Comparison of ENCODE assay signal across 30 mouse cellular contexts in genomic region chr11:102994952-102995351, GRCm38 (mm10). TPM values are rescaled to one million over a fixed set of nuclear protein-coding genes. Genes with fewer than 3 reads are reported as not detected.
A peak's percentile ranks its signal among the peaks of the same experiment; 100 is the strongest.
DNase-seq lines count a peak whose midpoint lies in the region; ATAC-seq and TF ChIP-seq lines count a peak whose summit lies in the region.
"Had no signal": no experiment of that assay in that cellular context is flagged by ENCODE, and none has a peak within 500 bp of the region (broad histone marks: within the 10 kb centered on the region; RNA-seq: fewer than 3 reads in every experiment).

No protein-coding gene starts in this region.

- no peak overlapping the region; the same call in 1 of the 2 replicates for H3K9ac ChIP-seq in forebrain, embryonic 13.5 days
- no peak overlapping the region for H3K9ac ChIP-seq in hindbrain, embryonic 12.5 days
- H3K9ac ChIP-seq in liver, embryonic 11.5 days (ENCODE audit: low read depth, low read length): no peak overlapping the region
- H3K9ac ChIP-seq: embryonic facial prominence, embryonic 13.5 days; forebrain, embryonic 15.5 days; hindbrain, embryonic 15.5 days had no signal

- 90% methylated on average over 18 of the region's 18 CpGs for WGBS in forebrain, embryonic 10.5 days
- 88% methylated on average over 18 of the region's 18 CpGs for WGBS in forebrain, embryonic 13.5 days
- WGBS in hindbrain, embryonic 12.5 days: 86% methylated on average over 18 of the region's 18 CpGs
- WGBS in hindbrain, embryonic 10.5 days: 86% methylated on average over 18 of the region's 18 CpGs
- WGBS in liver, embryonic 11.5 days: 94% methylated on average over 18 of the region's 18 CpGs

- H3K4me1 ChIP-seq in forebrain, embryonic 10.5 days: peaks cover 53% of the 10 kb centered on the region
- peaks cover 35% of the 10 kb centered on the region for H3K4me1 ChIP-seq in forebrain, embryonic 13.5 days
- H3K4me1 ChIP-seq in hindbrain, embryonic 12.5 days: peaks cover 57% of the 10 kb centered on the region
- peaks cover 63% of the 10 kb centered on the region for H3K4me1 ChIP-seq in hindbrain, embryonic 10.5 days (replicated peaks)
- peaks cover 73% of the 10 kb centered on the region for H3K4me1 ChIP-seq in E14TG2a.4 (replicated peaks; ENCODE audit: low read depth, low read length)
- H3K4me1 ChIP-seq in liver, embryonic 11.5 days (replicated peaks; ENCODE audit: control insufficient read depth, insufficient read depth, low read length): peaks cover 29% of the 10 kb centered on the region

- ATAC-seq in forebrain, embryonic 13.5 days: no peak
- no peak for ATAC-seq in hindbrain, embryonic 12.5 days (ENCODE audit: low FRiP score)
- no peak for ATAC-seq in liver, embryonic 11.5 days (replicated peaks; ENCODE audit: low FRiP score)
- ATAC-seq: forebrain, embryonic 15.5 days had no signal

- TF ChIP-seq CTCF in layer of hippocampus, adult 2 months (conservative IDR thresholded peaks at IDR 0.05): no peak
- no peak for TF ChIP-seq CTCF in E14TG2a.4 (conservative IDR thresholded peaks at IDR 0.05; ENCODE audit: low read length)

- H3K36me3 ChIP-seq in forebrain, embryonic 10.5 days (replicated peaks): peaks cover 66% of the 10 kb centered on the region
- H3K36me3 ChIP-seq in forebrain, embryonic 13.5 days (ENCODE audit: poor library complexity, severe bottlenecking): peaks cover 61% of the 10 kb centered on the region
- H3K36me3 ChIP-seq in hindbrain, embryonic 12.5 days: peaks cover 61% of the 10 kb centered on the region
- H3K36me3 ChIP-seq in hindbrain, embryonic 10.5 days: peaks cover 63% of the 10 kb centered on the region
- H3K36me3 ChIP-seq in E14TG2a.4 (ENCODE audit: insufficient read depth, low read length): peaks cover 64% of the 10 kb centered on the region
- peaks cover 38% of the 10 kb centered on the region for H3K36me3 ChIP-seq in liver, embryonic 11.5 days (ENCODE audit: control insufficient read depth, insufficient read depth, low read length)

- DNase-seq in forebrain, embryonic 10.5 days (ENCODE audit: extremely low spot score, low spot score): no peak
- DNase-seq in hindbrain, embryonic 10.5 days (ENCODE audit: low spot score): no peak
- no peak for DNase-seq in layer of hippocampus, adult 2 months (ENCODE audit: low spot score in 2 of 2)
- DNase-seq in layer of hippocampus, postnatal 14 days (ENCODE audit: low spot score in 2 of 2): no peak
- DNase-seq in liver, embryonic 11.5 days (ENCODE audit: low spot score): no peak
- DNase-seq: adrenal gland, adult 2 months; adrenal gland, postnatal 14 days; cerebellum, adult 11 months; cerebellum, adult 2 months; cerebellum, adult 9-11 months; cerebellum, postnatal 25 days; embryo, embryonic 11 days; gastrocnemius, postnatal 10 days; gastrocnemius, postnatal 36 days had no signal

- H3K4me2 ChIP-seq in forebrain, embryonic 13.5 days: no peak overlapping the region
- no peak overlapping the region for H3K4me2 ChIP-seq in hindbrain, embryonic 12.5 days (replicated peaks)
- H3K4me2 ChIP-seq in liver, embryonic 11.5 days: no peak overlapping the region
- H3K4me2 ChIP-seq: embryonic facial prominence, embryonic 13.5 days; forebrain, embryonic 15.5 days; heart, embryonic 11.5 days; hindbrain, embryonic 15.5 days had no signal

- H3K4me3 ChIP-seq in forebrain, embryonic 10.5 days: no peak overlapping the region
- H3K4me3 ChIP-seq in forebrain, embryonic 13.5 days: no peak overlapping the region
- H3K4me3 ChIP-seq in hindbrain, embryonic 12.5 days: no peak overlapping the region
- no peak overlapping the region for H3K4me3 ChIP-seq in hindbrain, embryonic 10.5 days
- H3K4me3 ChIP-seq in layer of hippocampus, adult 2 months: no peak overlapping the region
- H3K4me3 ChIP-seq in E14TG2a.4 (replicated peaks; ENCODE audit: low read length): peak overlapping the region; percentile 17; the same call in 1 of the 2 replicates
- no peak overlapping the region for H3K4me3 ChIP-seq in liver, embryonic 11.5 days (ENCODE audit: low read depth, low read length)
- H3K4me3 ChIP-seq: embryonic facial prominence, embryonic 10.5 days; embryonic facial prominence, embryonic 13.5 days; erythroblast, embryonic 14.5 days; forebrain, embryonic 15.5 days; hindbrain, embryonic 15.5 days had no signal

- peak overlapping the region; percentile 75; the same call in 1 of the 2 replicates for H3K27ac ChIP-seq in forebrain, embryonic 10.5 days
- H3K27ac ChIP-seq in forebrain, embryonic 13.5 days: no peak overlapping the region
- H3K27ac ChIP-seq in hindbrain, embryonic 12.5 days: 0 out of 2 replicates have a peak overlapping the region, but pooled peaks have one; percentile 44
- H3K27ac ChIP-seq in hindbrain, embryonic 10.5 days: no peak overlapping the region
- peak overlapping the region; percentile 7; the same call in 1 of the 2 replicates for H3K27ac ChIP-seq in layer of hippocampus, adult 2 months
- no peak overlapping the region for H3K27ac ChIP-seq in liver, embryonic 11.5 days (ENCODE audit: low read depth, low read length)
- H3K27ac ChIP-seq: embryonic facial prominence, embryonic 10.5 days; embryonic facial prominence, embryonic 13.5 days; forebrain, embryonic 15.5 days; hindbrain, embryonic 15.5 days had no signal

- peaks cover 28% of the 10 kb centered on the region for H3K27me3 ChIP-seq in forebrain, embryonic 10.5 days (ENCODE audit: poor library complexity, severe bottlenecking)
- H3K27me3 ChIP-seq in forebrain, embryonic 13.5 days: peaks cover 25% of the 10 kb centered on the region
- peaks cover 29% of the 10 kb centered on the region for H3K27me3 ChIP-seq in hindbrain, embryonic 12.5 days
- peaks cover 34% of the 10 kb centered on the region for H3K27me3 ChIP-seq in hindbrain, embryonic 10.5 days (ENCODE audit: insufficient read depth, poor library complexity, severe bottlenecking)
- peaks cover 25% of the 10 kb centered on the region for H3K27me3 ChIP-seq in E14TG2a.4 (ENCODE audit: insufficient read depth, low read length)
- H3K27me3 ChIP-seq in liver, embryonic 11.5 days (replicated peaks; ENCODE audit: control insufficient read depth, insufficient read depth, low read length): peaks cover 26% of the 10 kb centered on the region
- H3K27me3 ChIP-seq: forebrain, embryonic 15.5 days; hindbrain, embryonic 15.5 days had no signal

- H3K9me3 ChIP-seq in forebrain, embryonic 10.5 days: no peaks in the 10 kb centered on the region
- H3K9me3 ChIP-seq in forebrain, embryonic 13.5 days (replicated peaks): no peaks in the 10 kb centered on the region
- no peaks in the 10 kb centered on the region for H3K9me3 ChIP-seq in hindbrain, embryonic 12.5 days (replicated peaks)
- no peaks in the 10 kb centered on the region for H3K9me3 ChIP-seq in hindbrain, embryonic 10.5 days
- H3K9me3 ChIP-seq in E14TG2a.4 (ENCODE audit: low read length): no peaks in the 10 kb centered on the region
- no peaks in the 10 kb centered on the region for H3K9me3 ChIP-seq in liver, embryonic 11.5 days (ENCODE audit: control insufficient read depth, low read length)
- H3K9me3 ChIP-seq: embryonic facial prominence, embryonic 10.5 days; embryonic facial prominence, embryonic 13.5 days; forebrain, embryonic 15.5 days; hindbrain, embryonic 15.5 days had no signal

RNA-seq across cellular contexts. Expression of gene Nmt1, which starts 33.0 kb away (rescaled TPM):
- polyA plus RNA-seq in forebrain, embryonic 10.5 days (2016; fragmentation: Nextera tagmentation; extraction: Ambion mirVana): 62.4 and 66.0 TPM in 2 replicates
- polyA plus RNA-seq in forebrain, embryonic 13.5 days (2015; fragmentation: Nextera tagmentation; extraction: Ambion mirVana): 47.3 and 53.9 TPM in 2 replicates
- 38.6 and 40.3 TPM in 2 replicates for polyA plus RNA-seq in hindbrain, embryonic 12.5 days (2016; fragmentation: Nextera tagmentation; extraction: Ambion mirVana)
- 47.1 and 55.6 TPM in 2 replicates for polyA plus RNA-seq in hindbrain, embryonic 10.5 days (2016; fragmentation: Nextera tagmentation; extraction: Ambion mirVana)
- total RNA-seq in layer of hippocampus, adult 2 months (2021): 100 to 1,000 TPM; 169 to 173 TPM
- total RNA-seq in layer of hippocampus, postnatal 14 days (2021): 100 to 1,000 TPM; 112 to 113 TPM
- 67.8 and 74.6 TPM in 2 replicates for polyA plus RNA-seq in liver, embryonic 11.5 days (2014; fragmentation: Nextera tagmentation; extraction: Ambion mirVana)

RNA-seq across cellular contexts. Expression of gene Dcakd, which starts 33.2 kb away (rescaled TPM):
- polyA plus RNA-seq in forebrain, embryonic 10.5 days (2016; fragmentation: Nextera tagmentation; extraction: Ambion mirVana): 261 and 275 TPM in 2 replicates
- 182 and 195 TPM in 2 replicates for polyA plus RNA-seq in forebrain, embryonic 13.5 days (2015; fragmentation: Nextera tagmentation; extraction: Ambion mirVana)
- 160 and 161 TPM in 2 replicates for polyA plus RNA-seq in hindbrain, embryonic 12.5 days (2016; fragmentation: Nextera tagmentation; extraction: Ambion mirVana)
- polyA plus RNA-seq in hindbrain, embryonic 10.5 days (2016; fragmentation: Nextera tagmentation; extraction: Ambion mirVana): 272 and 276 TPM in 2 replicates
- 10 to 100 TPM; 77.1 to 80.3 TPM for total RNA-seq in layer of hippocampus, adult 2 months (2021)
- total RNA-seq in layer of hippocampus, postnatal 14 days (2021): 100 to 1,000 TPM; 113 to 128 TPM
- polyA plus RNA-seq in liver, embryonic 11.5 days (2014; fragmentation: Nextera tagmentation; extraction: Ambion mirVana): 109 and 114 TPM in 2 replicates

RNA-seq across cellular contexts. Expression of gene C1ql1, which starts 48.5 kb away (rescaled TPM):
- 2.6 and 2.8 TPM in 2 replicates for polyA plus RNA-seq in forebrain, embryonic 10.5 days (2016; fragmentation: Nextera tagmentation; extraction: Ambion mirVana)
- polyA plus RNA-seq in forebrain, embryonic 13.5 days (2015; fragmentation: Nextera tagmentation; extraction: Ambion mirVana): 1.4 and 1.5 TPM in 2 replicates
- polyA plus RNA-seq in hindbrain, embryonic 12.5 days (2016; fragmentation: Nextera tagmentation; extraction: Ambion mirVana): 11.7 and 13.2 TPM in 2 replicates
- 4.4 and 11.5 TPM in 2 replicates for polyA plus RNA-seq in hindbrain, embryonic 10.5 days (2016; fragmentation: Nextera tagmentation; extraction: Ambion mirVana)
- total RNA-seq in layer of hippocampus, adult 2 months (2021): 10 to 100 TPM; 17.5 to 18.5 TPM
- total RNA-seq in layer of hippocampus, postnatal 14 days (2021): 10 to 100 TPM; 36.0 to 37.8 TPM
- polyA plus RNA-seq in liver, embryonic 11.5 days (2014; fragmentation: Nextera tagmentation; extraction: Ambion mirVana): 0.78 and 1.1 TPM in 2 replicates
- total RNA-seq: common myeloid progenitor, adult 5-6 weeks; gastrocnemius, adult 18-20 months; granulocyte monocyte progenitor cell, adult 5-6 weeks; heart, adult 8-10 months; heart, postnatal 25 days; MEL had no signal
- polyA plus RNA-seq: erythroblast, embryonic 14.5 days; heart, postnatal 0 days had no signal

Comparison
In these comparisons a context has a peak if more than half of its experiments do, and no peak if none do; other contexts are left out.
1. H3K27ac ChIP-seq: peak in forebrain, embryonic 10.5 days (single experiment), hindbrain, embryonic 12.5 days (single experiment) and layer of hippocampus, adult 2 months (single experiment); none in forebrain, embryonic 13.5 days (single experiment), hindbrain, embryonic 10.5 days (single experiment) and liver, embryonic 11.5 days (single experiment).